Mouse (Mus musculus) B cell, adult 62 days (primary cell): Measurements from ENCODE around the gene Agpat1. TPM values are rescaled to one million over a fixed set of nuclear protein-coding genes. Genes with fewer than 3 reads are reported as not detected.

Experiments
- total RNA-seq: library from RNA; stranded (reverse); gene quantifications from 4 replicates; pipeline ENCODE4 v1.2.4, GENCODE M21; 2023

Agpat1 gene
- total RNA-seq = 59.3 to 69.6 TPM (median 64.7 TPM) in 4 replicates

DNA sequence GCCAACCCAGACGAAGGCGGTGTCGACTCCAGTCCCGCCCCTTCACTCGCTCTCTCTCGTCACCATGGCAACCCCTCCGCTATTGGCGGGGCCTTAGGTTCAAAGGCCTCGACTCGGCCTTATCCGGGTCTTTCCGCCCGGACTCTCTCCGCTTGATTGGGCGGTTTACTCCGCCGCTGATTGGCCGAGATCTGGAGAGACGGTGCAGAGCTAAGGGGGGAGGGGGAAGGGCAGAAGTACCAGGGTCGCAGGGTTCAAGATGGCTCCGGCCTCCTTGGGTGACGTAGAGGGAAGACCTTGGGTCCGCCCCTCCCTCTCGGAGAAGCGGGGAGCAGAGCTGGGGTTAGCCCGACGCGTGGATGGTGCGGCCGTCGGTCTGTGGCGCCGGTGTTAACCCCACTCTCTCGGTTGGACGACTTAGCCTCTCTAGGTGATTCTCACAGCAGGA lies at the start of gene Agpat1:
Agpat1 (plus strand) TSS at position 202 of the 448 bp plus-strand sequence.

DNA sequence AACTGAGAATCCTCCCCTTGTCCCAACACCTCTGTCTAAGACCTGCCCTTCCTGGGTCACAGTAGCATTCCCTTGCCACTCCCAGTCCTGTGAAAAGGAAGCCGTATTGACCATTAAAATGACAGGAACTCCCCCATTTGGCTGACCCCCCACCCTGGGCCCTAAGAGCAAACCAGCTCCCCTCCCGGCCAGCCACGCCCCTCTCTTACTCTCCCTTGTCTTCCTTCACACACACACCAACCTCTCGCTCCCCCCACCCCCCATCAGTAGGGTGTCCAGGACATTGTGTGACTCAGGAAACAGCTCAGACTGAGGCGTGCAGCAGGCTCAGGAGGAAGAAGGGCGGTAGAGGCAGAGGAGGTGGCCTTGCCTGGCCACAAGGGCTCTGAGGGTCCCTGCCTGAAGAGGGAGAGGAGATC lies 40.0 kb upstream of the Agpat1 start, which contains the start of gene Notch4:
Notch4 (plus strand) TSS at position 266 of the 419 bp plus-strand sequence.

GRCm38 (mm10) chr17:34589681-34590101 lies 14.4 kb upstream of the Agpat1 start, which contains the start of gene Gpsm3:
TSS of gene Gpsm3 (plus strand) at chr17:34589806.

DNA sequence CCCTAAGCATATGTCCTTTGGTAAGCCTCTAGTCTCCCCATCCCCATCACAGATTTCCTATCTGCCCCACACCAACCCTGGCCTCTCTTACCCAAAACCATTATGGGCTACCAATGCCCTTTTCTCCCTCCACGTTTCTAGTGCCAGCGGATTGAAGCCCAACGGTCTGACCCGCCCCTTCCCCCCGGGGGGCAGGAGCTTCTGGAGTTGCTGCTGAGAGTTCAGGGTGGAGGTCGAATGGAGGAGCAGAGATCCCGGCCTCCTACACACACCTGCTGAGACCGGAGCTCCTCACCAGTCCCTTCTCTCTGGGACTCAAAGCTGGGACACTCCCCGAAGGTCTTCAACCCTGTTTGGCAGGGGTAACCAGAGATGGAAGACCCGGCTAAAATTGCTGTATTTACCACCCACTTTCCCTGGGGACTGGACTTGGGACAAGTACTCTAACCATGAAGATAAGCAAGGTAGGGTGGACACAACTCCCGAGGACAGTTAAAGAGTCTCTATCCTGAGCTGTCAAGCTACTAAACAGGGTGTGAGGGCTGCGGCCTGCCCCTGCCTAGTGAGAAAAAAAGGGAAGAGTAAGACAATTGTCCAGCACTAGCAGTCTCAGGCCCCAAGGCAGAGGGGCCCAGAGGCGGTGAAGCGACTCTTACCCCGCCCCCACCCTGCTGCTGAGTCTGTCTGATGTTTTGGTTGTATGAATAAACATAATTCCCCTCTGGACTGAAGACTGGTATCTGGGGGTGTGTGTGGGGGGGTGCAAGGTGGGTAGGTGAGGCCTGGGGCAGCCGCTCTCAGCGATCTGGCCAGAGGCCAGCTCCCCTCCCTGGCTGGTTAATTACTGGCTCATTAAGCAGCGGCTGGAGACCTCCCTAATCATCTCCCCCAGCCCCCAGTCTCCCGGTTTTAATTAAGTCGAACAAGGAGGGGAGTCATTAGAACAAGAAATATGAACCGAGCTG lies 12.8 kb upstream of the Agpat1 start, which contains the start of gene Pbx2:
Pbx2 (plus strand) TSS at position 238 of the 965 bp plus-strand sequence.

DNA sequence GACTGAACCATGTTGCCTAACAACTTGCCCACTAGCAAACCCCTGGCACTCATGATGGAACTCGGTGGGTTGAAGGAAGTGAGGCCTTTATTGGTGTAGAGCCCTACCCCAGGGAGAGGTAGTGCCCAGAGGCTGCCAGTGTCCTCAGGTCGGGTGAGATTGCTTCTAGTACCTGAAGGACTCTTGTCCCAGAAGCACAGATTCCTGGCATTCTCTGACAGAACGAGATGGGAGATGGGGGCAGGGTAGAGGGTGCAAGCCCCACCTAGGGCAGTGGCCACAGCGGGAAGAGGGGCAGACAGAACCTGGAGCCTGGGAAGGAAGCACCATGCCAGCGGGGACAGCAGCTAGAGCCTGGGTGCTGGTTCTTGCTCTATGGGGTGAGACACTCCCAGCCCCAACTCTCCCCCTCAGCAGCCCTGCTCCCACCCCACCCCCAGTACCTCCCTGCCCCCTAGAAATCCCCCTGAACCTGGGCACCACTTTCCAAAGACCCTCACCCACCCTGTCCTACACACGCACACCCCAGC lies 6.4 kb upstream of the Agpat1 start, which contains the start of gene Ager:
Ager (plus strand) TSS at position 297 of the 530 bp plus-strand sequence.

GRCm38 (mm10) chr17:34603375-34604060 lies 544 bp upstream of the Agpat1 start, which contains the start of gene Rnf5:
TSS of gene Rnf5 (minus strand) at chr17:34603690.

DNA sequence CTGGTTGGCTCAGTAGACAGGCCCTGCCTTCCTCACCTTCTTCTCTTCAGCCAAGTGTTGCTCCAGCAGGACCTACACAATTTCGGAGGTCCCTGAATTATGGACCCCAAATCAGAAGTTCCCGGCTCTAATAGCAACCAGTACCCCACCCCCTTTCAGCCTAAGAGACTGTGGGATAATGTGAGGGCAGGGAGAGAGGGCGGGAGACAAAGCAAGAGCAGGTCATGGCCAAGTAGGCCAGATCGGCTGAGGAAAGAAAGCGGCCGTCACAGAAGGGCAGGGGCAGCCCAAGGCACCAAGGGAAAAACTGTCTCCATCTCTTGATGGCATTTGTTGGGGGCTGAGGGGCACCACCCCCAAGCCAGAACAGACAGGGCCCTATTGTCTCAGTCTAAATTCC lies 11.8 kb downstream of the Agpat1 start, which contains the start of gene Egfl8:
Egfl8 (minus strand) TSS at position 101 of the 400 bp plus-strand sequence.

GRCm38 (mm10) chr17:34627943-34628643 lies 24.0 kb downstream of the Agpat1 start, which contains the start of gene Ppt2:
TSS of gene Ppt2 (minus strand) at chr17:34628510.

DNA sequence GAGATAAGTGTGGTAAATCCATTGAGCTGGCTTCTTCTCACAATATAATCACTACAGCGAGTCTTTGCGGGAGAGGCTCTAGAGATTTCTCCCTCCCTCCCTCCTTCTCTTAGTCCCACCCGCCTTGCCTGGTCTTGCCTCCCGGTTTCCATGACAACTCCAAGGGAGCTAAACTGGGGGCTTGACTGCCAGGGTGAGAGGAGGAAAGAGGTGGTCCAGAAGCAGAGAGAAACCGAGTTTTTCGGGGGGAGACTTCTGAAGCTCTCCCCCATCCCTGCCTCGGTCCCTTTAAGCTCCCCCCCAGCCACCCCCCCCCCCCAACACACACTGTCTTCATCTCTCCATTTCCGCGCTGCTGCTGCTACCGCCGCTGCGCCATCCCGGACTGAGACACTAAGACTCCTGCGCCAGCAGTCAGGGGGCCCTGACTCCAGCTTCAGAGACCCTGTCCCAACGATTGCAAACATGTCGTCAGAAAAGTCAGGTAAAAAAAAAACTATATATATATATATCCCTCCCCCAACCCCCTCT lies 25.2 kb downstream of the Agpat1 start, which contains the start of gene Prrt1:
Prrt1 (plus strand) TSS at position 313 of the 531 bp plus-strand sequence.

DNA sequence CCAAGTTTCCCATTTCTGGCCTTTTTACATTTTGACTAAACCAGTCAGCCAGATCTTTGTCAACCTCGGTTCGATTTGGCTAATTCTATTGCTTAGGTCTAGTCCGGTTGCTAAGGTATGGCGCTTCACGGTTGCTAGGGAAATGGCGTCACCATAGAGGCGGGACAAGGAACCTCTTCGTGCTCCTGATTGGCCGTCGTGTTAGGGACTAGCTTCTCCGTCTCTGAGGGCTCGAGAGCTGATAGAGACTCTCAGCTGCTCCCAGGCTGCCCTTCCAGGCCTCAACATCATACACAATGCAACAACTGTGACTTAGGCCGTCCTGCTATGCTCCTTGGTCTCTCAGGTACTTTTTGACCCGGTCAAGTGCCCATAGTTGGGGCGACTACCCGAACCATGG lies 40.5 kb downstream of the Agpat1 start, which contains the start of gene Fkbpl:
Fkbpl (plus strand) TSS at position 157 of the 400 bp plus-strand sequence.

GRCm38 (mm10) chr17:34646906-34647787 lies 43.1 kb downstream of the Agpat1 start, which contains the start of gene Atf6b:
TSS of gene Atf6b (plus strand) at chr17:34647146.

Other genes with a start within 250 kb of the Agpat1 start
- gene Btnl2, start 249.4 kb upstream of the Agpat1 start, total RNA-seq = 8.7 to 12.1 TPM (median 11.4 TPM) in 4 replicates
- 2.4 to 4.0 TPM (median 3.3 TPM) in 4 replicates for gene Btnl1, start 227.1 kb upstream of the Agpat1 start, total RNA-seq
- 15.9 to 24.9 TPM (median 20.4 TPM) in 4 replicates for gene BC051142, start 205.4 kb upstream of the Agpat1 start, total RNA-seq
- gene Btnl4, start 126.9 kb upstream of the Agpat1 start, total RNA-seq = not detected in 4 replicates
- not detected in 4 replicates for gene Btnl6, start 86.9 kb upstream of the Agpat1 start, total RNA-seq
- gene Notch4, start 40.0 kb upstream of the Agpat1 start, total RNA-seq = 0.36 to 1.6 TPM (median 0.63 TPM) in 4 replicates
- gene Gpsm3, start 14.5 kb upstream of the Agpat1 start, total RNA-seq = 117 to 138 TPM (median 127 TPM) in 4 replicates
- 47.4 to 53.9 TPM (median 53.5 TPM) in 4 replicates for gene Pbx2, start 13.0 kb upstream of the Agpat1 start, total RNA-seq
- 3.6 to 4.4 TPM (median 4.3 TPM) in 4 replicates for gene Ager, start 6.4 kb upstream of the Agpat1 start, total RNA-seq
- gene Rnf5, start 572 bp upstream of the Agpat1 start, total RNA-seq = 25.6 to 33.1 TPM (median 27.8 TPM) in 4 replicates
- gene Egfl8, start 11.7 kb downstream of the Agpat1 start, total RNA-seq = not detected in 4 replicates
- 2.5 to 3.9 TPM (median 3.0 TPM) in 4 replicates for gene Ppt2, start 24.2 kb downstream of the Agpat1 start, total RNA-seq
- 0.38 TPM in 1 of 4 replicates, not detected in the others for gene Prrt1, start 25.3 kb downstream of the Agpat1 start, total RNA-seq
- 2.2 to 6.7 TPM (median 3.2 TPM) in 4 replicates for gene Fkbpl, start 40.5 kb downstream of the Agpat1 start, total RNA-seq
- 66.0 to 75.7 TPM (median 68.0 TPM) in 4 replicates for gene Atf6b, start 42.9 kb downstream of the Agpat1 start, total RNA-seq
- 0.09 to 0.19 TPM (median 0.13 TPM) in 4 replicates for gene Tnxb, start 66.3 kb downstream of the Agpat1 start, total RNA-seq
- gene C4b, start 139.6 kb downstream of the Agpat1 start, total RNA-seq = 1.5 to 2.8 TPM (median 2.1 TPM) in 4 replicates
- not detected in 4 replicates for gene Cyp21a1, start 200.3 kb downstream of the Agpat1 start, total RNA-seq
- gene Stk19, start 232.7 kb downstream of the Agpat1 start, total RNA-seq = 70.2 to 78.8 TPM (median 74.6 TPM) in 4 replicates
- 83.3 to 87.2 TPM (median 86.2 TPM) in 4 replicates for gene Dxo, start 232.8 kb downstream of the Agpat1 start, total RNA-seq
- gene Skiv2l, start 245.9 kb downstream of the Agpat1 start, total RNA-seq = 99.2 to 119 TPM (median 104 TPM) in 4 replicates
- 31.6 to 38.4 TPM (median 32.6 TPM) in 4 replicates for gene Nelfe, start 246.1 kb downstream of the Agpat1 start, total RNA-seq